ENCODE assay signal across 8 mouse cellular contexts in genomic region chr7:29518054-29518420, GRCm38 (mm10). TPM values are rescaled to one million over a fixed set of nuclear protein-coding genes. Genes with fewer than 3 reads are reported as not detected.
DNase-seq lines count a peak whose midpoint lies in the region; ATAC-seq and TF ChIP-seq lines count a peak whose summit lies in the region.

No protein-coding gene starts in this region.

- peak overlapping the region; percentile 52 for H3K27ac ChIP-seq in cerebellum, adult 2 months (ENCODE audit: insufficient read depth, low read length)
- H3K27ac ChIP-seq in spleen, adult 2 months (ENCODE audit: insufficient read depth, low read length), result no peak overlapping the region
- H3K27ac ChIP-seq in limb, embryonic 14.5 days (replicated peaks; ENCODE audit: low read depth, low read length), result peak overlapping the region; percentile 7; the same call in 1 of the 2 replicates

- H3K4me2 ChIP-seq in limb, embryonic 14.5 days (replicated peaks; ENCODE audit: low read depth, low read length, severe bottlenecking), result peak overlapping the region; percentile 68

- H3K4me3 ChIP-seq in cerebellum, adult 2 months (replicated peaks; ENCODE audit: insufficient read depth, low read depth, low read length), result peak overlapping the region; percentile 84
- peak overlapping the region; percentile 84 for H3K4me3 ChIP-seq in spleen, adult 2 months (ENCODE audit: extremely low read depth, insufficient read depth, insufficient read length)
- peak overlapping the region; percentile 88 for H3K4me3 ChIP-seq in limb, embryonic 14.5 days (replicated peaks; ENCODE audit: low read length)

- no peak for TF ChIP-seq POLR2A in cerebellum, adult 2 months (IDR thresholded peaks at IDR 0.05; ENCODE audit: borderline replicate concordance, insufficient read depth, low read length)
- no peak for TF ChIP-seq POLR2A in spleen, adult 2 months (IDR thresholded peaks at IDR 0.05; ENCODE audit: low read depth, low read length)
- no peak for TF ChIP-seq POLR2A in limb, embryonic 14.5 days (IDR thresholded peaks at IDR 0.05; ENCODE audit: borderline replicate concordance, extremely low read depth, insufficient read depth, insufficient read length)

- H3K27me3 ChIP-seq in cerebellum, adult 2 months (ENCODE audit: control insufficient read depth, insufficient read depth, low read length), result no peaks in the 10 kb centered on the region
- no peaks in the 10 kb centered on the region for H3K27me3 ChIP-seq in spleen, adult 2 months (ENCODE audit: control insufficient read depth, insufficient read depth, low read length)
- H3K27me3 ChIP-seq in limb, embryonic 14.5 days (ENCODE audit: control insufficient read depth, insufficient read depth, low read length), result no peaks in the 10 kb centered on the region

- no peaks in the 10 kb centered on the region for H3K36me3 ChIP-seq in spleen, adult 2 months (ENCODE audit: control insufficient read depth, insufficient read depth, low read length)
- no peaks in the 10 kb centered on the region for H3K36me3 ChIP-seq in limb, embryonic 14.5 days (ENCODE audit: control insufficient read depth, insufficient read depth, low read length)

- H3K9me3 ChIP-seq in limb, embryonic 14.5 days (ENCODE audit: control insufficient read depth, low read length), result no peaks in the 10 kb centered on the region

- under 1% methylated on average over 27 of the region's 28 CpGs for WGBS in cerebellum, adult 2 months
- 1% methylated on average over 26 of the region's 28 CpGs for WGBS in spleen, adult 2 months
- WGBS in limb, embryonic 14.5 days, result 5% methylated on average over 18 of the region's 28 CpGs

- peaks cover 3% of the 10 kb centered on the region; the same call in 1 of the 2 replicates for H3K4me1 ChIP-seq in cerebellum, adult 2 months (ENCODE audit: control insufficient read depth, insufficient read depth, low read length)
- no peaks in the 10 kb centered on the region for H3K4me1 ChIP-seq in spleen, adult 2 months (ENCODE audit: control insufficient read depth, insufficient read depth, insufficient read length)
- peaks cover 7% of the 10 kb centered on the region for H3K4me1 ChIP-seq in limb, embryonic 14.5 days (ENCODE audit: control insufficient read depth, insufficient read depth, low read length)

- H3K9ac ChIP-seq in limb, embryonic 14.5 days (ENCODE audit: low read depth, low read length, severe bottlenecking), result peak overlapping the region; percentile 81

- TF ChIP-seq CTCF in cerebellum, adult 2 months (IDR thresholded peaks at IDR 0.05; ENCODE audit: borderline replicate concordance, insufficient read depth, low read depth, low read length), result no peak
- TF ChIP-seq CTCF in spleen, adult 2 months (IDR thresholded peaks at IDR 0.05; ENCODE audit: extremely low read depth, insufficient read depth, insufficient read length, insufficient replicate concordance), result no peak

- DNase-seq in cerebellum, adult 2 months, result no peak
- DNase-seq in cerebellum, adult 9-11 months, result no peak
- DNase-seq in spleen, adult 2 months (ENCODE audit: low read depth in 1 of 2, low spot score in 2 of 2), result no peak
- DNase-seq in spleen, postnatal 10 days (ENCODE audit: low spot score in 2 of 2), result no peak
- peak; percentile 29 for DNase-seq in limb, embryonic 14.5 days (ENCODE audit: low spot score)
- DNase-seq in retina, postnatal 1 day, result no peak
- no peak for DNase-seq in adipocyte (ENCODE audit: low spot score)
- DNase-seq in lung, adult 18-20 months, result no peak

- ATAC-seq in limb, embryonic 14.5 days (ENCODE audit: low FRiP score, low read depth), result peak; percentile 5

RNA-seq across cellular contexts. Expression of gene Sipa1l3, which starts 0.4 kb away (rescaled TPM):
- polyA plus RNA-seq in cerebellum, adult 2 months (2012; rRNA removed), result 63.3 and 74.7 TPM in 2 replicates
- 30.3 and 47.5 TPM in 2 replicates for polyA plus RNA-seq in spleen, adult 2 months (2012; rRNA removed)
- polyA plus RNA-seq in limb, embryonic 14.5 days (2012; rRNA removed), result 39.0 and 46.1 TPM in 2 replicates
- polyA plus RNA-seq in limb, embryonic 14.5 days (2014; fragmentation: Nextera tagmentation; extraction: Ambion mirVana), result 16.2 TPM in 2 replicates
